Mouse (Mus musculus) adrenal gland, adult 2 months (tissue): ENCODE measurements around the gene Samhd1. TPM values are rescaled to one million over a fixed set of nuclear protein-coding genes. Genes with fewer than 3 reads are reported as not detected.
"Not testable (repeated sequence)": the region's sequence is repeated elsewhere in the genome, so short reads cannot be mapped to it uniquely, and the experiment has no call there.

Experiments used
- DNase-seq: peaks from one replicate; pipeline ENCODE4 v3.0.0; 2021
- long read RNA-seq: library from polyadenylated mRNA; stranded (forward); transcript quantifications from one replicate; pipeline ENCODE4 v2.0.0, GENCODE M21; 2021
- polyA plus RNA-seq: library from polyadenylated mRNA; depleted of rRNA; stranded (reverse); fragments of >200 nt; gene quantifications from 2 replicates; pipeline ENCODE4 v1.2.3, GENCODE M21; 2012; rRNA removed
- total RNA-seq, 2 experiments: library from RNA; stranded (reverse); gene quantifications; 2 replicates each; pipeline ENCODE4 v1.2.3; 2021

Gene Samhd1
- total RNA-seq: 10 to 100 TPM; 23.0 to 26.8 TPM
- 11.7 and 13.4 TPM in 2 replicates for polyA plus RNA-seq
- long read RNA-seq, partial matches to known transcripts: 2 of 11 reads
- long read RNA-seq, other reads (novel, unspliced or antisense): 1 of 11 reads

DNA sequence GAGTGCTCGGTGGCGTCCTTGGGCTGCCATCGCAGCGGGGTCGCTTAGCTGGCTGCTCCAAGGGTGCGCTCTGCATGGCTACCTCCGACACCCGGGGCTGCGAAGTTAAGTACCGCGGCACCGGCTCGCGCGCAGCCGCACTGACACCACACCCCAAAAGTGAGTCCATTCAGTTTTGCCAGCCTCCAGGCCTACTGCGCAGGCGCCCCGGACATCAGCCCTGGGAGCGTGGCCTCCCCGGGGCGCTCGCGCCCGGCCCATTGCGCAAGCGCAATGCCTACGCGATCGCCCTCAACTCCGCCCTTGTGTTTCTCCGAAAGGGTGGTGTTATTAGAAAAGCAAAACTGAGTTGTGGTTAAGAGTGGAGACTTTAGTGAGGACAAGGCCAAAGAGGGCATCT is at the start of gene Samhd1:
TSS of gene Samhd1 (minus strand) at position 252 of the 400 bp plus-strand sequence.
- peak; percentile 98 for DNase-seq

DNA sequence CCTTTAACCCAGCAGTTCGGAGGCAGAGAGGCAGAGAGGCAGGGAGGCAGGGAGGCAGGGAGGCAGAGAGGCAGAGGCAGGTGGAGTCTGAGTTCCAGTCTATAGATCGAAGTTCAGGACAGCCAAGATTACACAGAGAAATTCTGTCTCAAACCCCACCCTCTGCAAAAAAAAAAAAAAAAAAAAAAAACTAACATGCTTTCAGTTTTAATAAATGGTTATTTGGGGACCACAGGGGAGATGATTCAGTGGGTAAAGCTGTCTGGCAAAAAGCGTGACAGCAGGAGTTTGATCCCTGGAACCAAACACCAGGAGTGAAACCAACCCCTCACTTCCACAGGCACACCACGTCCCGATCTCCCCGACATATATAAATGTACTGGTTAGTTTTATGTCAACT is 43.1 kb upstream of the Samhd1 start:
- DNase-seq: no peak

DNA sequence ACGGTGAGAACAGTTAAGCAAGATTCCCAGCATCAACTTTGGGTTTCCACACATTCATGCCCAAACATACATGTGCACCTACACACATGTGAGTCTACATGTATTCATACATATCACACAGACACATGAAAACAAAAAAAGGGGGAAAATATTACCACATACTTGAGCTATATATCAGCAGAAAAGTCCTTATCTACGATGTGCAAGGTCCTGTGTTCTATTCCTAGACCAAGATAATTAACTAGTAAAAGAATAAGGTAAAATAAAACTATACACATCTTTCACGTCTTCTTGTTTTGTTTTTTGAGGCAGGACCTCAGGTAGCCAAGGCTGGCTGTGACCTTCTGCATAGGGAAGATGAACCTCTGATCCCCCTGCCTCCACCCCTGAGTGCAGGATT is 41.2 kb upstream of the Samhd1 start:
- DNase-seq: no peak

DNA sequence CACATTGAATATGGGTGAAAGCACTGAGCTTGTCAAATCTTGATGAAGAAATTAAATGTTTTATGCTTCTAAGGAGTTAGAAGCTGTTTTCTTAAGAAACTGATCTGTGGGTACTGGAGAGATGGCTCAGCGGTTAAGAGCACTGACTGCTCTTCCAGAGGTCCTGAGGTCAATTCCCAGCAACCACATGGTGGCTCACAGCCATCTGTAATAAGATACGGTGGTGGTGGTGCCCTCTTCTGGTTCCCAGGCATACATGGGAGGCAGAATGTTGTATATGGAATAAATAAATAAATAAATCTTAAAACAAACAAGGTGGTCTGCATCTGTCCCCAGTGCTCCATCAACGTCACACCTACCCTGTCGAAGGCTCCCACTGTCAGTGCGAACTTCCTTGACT is 39.4 kb upstream of the Samhd1 start:
- DNase-seq: no peak

DNA sequence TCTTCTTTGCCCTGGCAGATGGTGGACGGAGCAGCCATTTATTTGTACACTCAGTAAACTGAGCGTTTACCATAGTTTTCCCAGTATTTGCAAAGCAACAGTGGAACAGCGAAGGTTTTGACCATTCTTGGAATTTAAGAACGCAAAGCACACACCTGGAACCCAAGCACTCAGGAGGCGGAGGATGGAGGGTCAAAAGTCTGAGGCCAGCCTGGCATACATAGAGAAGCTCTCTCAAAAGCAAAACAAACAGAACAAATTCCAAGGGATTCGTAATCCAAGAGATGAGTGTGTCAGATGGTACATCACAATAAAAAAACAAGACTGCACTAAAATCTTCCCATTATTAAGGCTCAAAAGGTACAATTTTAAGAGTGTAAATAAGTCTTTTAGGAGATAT is 38.5 kb upstream of the Samhd1 start:
- DNase-seq: no peak

DNA sequence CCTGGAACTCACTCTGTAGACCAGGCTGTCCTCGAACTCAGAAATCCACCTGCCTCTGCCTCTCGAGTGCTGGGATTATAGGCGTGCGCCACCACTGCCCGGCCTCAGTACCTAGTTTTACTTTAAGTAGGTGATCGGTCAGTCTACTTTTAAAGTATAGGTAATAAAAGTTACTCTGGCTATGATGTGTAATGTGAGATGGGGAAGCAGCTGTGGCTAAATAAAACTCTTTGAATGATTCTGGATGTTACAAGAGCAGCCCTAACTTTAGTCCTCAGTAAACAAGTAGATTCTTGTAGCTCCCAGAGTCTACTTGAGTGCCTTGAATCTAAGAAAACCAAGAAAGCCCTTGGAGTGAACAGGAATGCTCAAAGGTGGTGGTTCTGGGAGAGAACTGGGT is 37.9 kb upstream of the Samhd1 start:
- DNase-seq: no peak

DNA sequence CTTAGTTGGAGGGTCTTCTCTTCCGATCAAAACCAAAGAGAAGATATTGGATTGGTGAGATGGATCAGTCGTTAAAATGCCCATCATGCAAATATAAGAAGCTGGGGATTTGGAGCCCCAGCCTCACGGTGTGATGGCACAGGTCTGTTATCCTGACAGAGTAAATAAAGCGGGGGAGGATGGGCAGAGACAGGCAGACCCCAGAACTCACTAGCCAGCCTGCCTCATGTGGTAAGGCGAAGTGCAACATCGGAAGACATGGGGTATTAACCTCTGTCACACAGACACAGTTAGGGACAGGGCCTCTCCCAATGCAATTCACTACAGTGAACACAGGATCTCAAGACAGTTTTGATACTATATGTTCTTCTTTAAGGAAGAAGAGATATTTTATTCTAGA is 35.6 kb upstream of the Samhd1 start:
- no peak for DNase-seq

DNA sequence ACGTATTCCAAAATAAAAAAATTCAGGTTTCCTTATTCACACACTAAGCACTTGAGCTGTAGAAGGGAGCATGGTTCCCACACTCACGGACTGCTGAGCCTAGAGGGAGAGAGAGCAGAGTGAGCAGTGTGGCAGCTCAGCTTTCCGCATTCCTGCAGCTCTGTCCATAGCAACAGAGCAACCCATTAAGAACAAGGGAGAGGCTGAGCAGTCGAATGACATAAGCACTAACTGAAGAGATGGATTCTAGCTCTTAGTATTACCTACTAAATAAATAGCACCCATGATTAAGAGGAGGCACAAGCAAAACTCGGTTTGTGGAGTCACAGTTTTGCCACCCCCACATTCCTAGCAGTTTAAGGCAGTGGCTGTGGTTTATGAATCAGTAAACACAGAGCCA is 35.1 kb upstream of the Samhd1 start:
- no peak for DNase-seq

DNA sequence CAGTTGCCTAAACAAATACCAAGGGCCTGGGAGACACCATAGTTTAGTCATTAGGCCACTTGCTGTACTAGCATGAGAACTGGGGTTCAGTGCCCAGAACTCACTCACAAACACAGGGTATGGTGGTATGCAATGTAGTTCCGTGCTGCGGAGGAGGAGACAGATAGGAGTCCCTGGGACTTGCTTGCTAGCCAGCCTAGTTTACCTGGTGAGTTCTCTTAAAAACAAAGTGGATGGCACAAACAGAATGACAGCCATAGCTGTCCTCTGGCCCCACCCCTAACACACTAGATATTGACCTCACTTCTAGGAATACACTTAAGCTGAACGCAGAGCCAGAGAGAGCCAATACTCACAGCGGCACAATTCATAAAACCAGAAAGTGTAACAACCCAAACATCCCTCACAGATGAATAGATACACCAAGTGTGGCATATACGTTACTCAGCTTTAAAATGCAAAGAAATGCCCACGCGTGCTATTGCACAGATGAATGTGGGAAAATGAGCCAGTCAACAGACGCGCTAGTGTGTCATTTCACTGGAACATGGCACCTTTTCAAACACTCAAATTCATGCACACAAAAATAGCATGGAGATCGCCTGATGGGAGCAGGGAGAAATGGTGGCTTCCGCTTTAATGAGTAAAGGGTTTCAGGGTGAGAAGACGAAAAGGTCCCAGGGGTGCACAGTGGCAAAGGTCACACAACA is 31.5 kb upstream of the Samhd1 start:
- no peak for DNase-seq

DNA sequence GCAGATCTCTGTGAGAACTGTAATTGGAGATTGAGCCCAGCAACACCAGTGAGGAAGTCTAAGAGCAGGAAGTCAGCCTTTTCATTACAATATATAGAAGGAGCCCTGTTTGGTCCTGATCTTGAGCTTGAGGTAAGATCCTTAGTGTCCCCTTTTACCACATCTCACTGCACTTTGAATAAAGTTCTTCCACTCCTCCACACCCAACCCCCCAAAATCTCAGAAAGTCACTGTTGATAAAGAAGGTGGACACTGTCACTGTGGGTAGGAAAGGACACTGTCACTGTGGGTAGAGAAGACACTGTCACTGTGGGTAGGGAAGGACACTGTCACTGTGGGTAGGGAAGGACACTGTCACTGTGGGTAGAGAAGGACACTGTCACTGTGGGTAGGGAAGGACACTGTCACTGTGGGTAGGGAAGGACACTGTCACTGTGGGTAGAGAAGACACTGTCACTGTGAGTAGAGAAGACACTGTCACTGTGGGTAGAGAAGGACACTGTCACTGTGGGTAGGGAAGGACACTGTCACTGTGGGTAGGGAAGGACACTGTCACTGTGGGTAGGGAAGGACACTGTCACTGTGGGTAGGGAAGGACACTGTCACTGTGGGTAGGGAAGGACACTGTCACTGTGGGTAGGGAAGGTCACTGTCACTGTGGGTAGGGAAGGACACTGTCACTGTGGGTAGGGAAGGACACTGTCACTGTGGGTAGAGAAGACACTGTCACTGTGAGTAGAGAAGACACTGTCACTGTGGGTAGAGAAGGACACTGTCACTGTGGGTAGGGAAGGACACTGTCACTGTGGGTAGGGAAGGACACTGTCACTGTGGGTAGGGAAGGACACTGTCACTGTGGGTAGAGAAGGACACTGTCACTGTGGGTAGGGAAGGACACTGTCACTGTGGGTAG is 30.5 kb upstream of the Samhd1 start:
- DNase-seq: not testable (repeated sequence)

DNA sequence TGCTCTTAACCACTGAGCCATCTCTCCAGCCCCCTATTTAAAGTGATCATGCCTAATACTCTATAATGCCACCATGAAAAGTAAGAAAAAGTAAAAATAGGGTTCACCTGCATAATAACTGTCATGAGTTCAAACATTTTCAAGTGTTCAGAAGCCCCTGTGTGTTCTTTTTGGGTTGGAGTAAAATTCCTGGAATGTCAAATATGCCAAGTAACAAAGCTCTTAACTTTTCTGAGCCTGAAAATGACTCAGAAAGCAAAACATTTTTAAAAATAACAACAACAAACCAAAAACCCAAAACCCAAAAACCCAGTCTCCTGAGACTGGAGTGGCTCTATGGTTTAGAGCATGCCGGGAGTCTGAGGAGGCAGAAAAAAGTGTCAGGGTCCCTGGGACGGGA is 29.0 kb upstream of the Samhd1 start:
- DNase-seq: no peak

DNA sequence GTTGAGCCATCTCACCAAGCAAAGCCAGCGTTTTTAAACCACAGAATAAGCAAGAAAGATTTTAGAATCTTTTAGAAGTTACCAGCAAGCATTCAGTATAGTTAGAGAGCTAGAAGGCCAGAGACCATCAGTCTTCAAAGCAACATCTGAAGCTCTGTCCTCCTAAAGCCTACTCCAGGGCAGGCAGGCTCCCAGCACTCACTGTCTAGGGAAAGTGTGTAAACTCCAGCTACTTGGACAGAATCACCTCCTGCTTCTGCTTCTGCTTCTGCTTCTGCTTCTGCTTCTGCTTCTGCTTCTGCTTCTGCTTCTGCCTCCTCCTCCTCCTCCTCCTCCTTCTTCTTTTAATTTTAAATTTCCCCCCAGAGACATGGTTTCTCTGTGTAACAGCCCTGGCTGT is 21.0 kb upstream of the Samhd1 start:
- no peak for DNase-seq

DNA sequence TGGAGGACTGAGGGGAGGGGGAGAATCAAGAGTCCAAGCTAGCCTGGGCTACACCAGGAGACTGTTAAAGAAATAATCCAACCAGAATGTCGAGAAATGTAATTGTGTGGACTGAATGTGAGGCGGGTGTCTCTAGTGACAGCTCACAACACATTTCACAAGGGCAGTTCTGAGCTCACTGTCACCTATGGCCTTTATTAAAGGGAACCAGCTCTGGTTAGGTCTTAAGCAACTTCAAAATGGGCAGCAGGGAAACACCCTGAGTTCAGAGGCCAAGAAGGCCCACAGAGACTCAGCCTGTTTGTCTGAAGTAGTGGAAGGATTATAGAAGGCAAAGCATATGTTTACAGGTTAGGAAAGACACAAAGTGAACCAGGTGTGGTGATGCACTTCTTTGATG is 18.2 kb upstream of the Samhd1 start:
- DNase-seq: no peak

DNA sequence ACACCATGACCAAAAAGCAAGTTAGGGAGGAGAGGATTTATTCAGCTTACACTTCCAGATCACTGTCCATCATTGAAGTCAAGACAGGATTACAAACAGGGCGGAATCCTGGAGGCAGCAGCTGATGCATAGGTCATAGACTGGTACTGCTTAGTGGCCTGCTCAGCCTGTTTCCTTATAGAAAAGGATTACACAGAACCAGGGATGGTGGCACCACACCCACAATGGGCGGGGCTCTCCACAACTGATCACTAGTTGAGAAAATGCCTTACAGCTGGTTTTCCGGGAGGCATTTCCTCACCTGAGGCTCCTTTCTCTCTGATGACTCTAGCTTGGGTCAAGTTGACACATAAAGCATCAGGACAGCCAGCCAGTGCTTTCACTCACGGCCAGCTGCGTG is 13.4 kb upstream of the Samhd1 start:
- no peak for DNase-seq

DNA sequence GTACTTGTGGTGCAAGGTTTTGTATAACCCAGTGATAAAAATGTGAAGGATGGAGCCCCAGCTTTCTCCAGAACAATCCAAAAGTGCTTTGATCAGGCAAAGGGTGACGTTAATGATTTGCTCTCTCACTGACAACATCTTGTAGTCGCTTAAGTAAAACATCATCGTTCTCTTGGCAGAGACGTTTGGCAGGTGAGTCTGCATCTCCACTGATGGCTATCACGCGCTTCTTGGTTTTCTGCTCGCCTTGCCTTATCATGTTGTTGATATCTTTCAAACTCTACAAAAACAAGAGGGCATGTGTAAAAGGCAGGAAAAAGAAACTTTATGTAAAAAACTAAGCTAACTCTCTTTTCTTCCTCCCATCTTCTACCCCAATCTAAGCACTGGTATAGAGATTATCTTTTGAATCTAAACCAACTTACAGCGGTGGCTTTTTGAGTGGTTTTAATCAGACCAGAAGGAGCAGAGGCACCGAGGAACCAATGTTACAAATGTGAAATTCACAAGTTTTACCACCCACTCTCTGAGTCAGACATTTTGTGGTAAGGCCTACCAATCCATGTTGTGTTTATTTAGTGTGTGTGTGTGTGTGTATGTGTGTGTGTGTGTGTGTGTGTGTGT is 12.4 kb upstream of the Samhd1 start:
- DNase-seq: no peak

DNA sequence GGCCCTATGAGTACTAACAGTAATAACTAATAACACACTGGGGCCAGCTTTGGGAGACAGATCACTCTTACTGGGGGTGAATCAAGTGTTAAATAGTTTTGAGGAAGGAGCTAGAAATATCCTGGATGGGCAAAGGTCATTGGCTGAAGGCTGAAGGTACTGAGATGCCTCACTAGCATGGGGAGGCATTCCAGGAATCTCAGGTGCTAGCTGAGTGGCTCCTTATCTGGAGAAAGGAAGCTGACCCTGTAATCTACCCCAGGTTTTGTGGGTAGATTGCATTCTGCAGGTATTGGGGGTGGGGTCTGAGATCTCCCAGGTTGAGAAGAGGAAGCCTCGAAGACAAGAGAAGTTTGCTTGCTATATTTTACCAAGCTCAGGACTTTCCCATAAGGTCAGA is 10.1 kb upstream of the Samhd1 start:
- no peak for DNase-seq

DNA sequence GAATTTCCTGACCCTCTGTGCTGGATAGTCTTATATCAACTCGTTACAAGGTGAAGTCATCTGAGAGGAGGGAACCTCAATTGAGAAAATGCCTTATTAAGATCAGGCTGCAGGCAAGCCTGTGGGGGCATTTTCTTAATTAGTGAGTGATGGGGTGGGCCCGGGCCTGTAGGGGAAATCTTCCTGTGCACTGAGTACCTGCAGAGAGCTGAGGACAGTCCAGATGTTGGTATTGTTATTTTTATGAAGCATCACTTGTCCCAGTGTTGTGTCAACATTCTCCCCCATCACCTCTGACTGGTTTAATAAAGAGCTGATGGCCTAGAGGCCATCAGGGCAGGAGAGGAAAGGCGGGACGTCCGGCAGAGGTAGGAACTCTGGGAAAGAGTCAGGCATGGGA is 9.1 kb upstream of the Samhd1 start:
- no peak for DNase-seq

DNA sequence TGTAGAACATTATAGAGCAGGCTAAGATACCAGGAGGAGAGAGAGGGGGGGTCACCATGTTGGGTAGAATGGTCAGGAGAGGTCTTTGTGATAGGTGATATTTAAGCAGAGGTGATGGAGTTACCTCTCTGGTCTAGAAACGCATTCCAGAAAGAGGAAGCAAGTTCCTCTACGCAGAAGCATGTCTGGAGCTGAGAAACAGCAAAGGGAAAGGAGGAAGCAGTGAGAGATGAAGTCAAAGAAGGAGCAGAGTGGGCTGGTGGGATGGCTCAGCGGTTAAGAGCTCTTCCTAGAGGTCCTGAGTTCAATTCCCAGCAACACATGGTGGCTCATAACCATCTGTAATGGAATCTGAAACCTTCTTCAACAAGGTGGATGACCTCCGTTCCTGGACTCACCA is 6.9 kb upstream of the Samhd1 start:
- DNase-seq: no peak

DNA sequence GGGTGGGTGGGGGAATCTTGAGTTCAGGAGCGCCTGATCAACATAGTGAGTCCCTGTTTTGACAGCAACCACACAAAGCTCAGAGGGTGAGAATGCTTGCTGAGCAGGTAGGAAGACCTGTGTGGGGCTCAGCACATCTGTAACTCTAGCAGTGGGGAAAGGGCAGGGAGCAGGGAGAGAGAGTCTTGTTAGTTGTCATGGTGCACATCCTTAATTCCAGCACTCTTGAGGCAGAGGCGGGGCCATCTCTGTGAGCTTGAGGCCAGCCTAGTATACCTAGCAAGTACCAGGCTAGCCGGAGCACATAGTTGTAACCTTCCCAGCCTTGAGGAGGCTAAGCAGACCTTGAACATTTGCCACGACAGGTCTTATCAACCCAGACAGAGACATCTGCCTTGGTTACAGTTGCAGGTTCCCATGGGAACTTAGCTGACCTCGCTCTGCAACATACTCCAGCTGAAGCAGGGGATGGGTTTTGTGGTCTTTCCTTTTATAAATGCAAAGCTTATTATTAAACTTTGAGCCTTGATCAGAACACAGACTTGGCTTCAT is 4.3 kb upstream of the Samhd1 start:
- no peak for DNase-seq

DNA sequence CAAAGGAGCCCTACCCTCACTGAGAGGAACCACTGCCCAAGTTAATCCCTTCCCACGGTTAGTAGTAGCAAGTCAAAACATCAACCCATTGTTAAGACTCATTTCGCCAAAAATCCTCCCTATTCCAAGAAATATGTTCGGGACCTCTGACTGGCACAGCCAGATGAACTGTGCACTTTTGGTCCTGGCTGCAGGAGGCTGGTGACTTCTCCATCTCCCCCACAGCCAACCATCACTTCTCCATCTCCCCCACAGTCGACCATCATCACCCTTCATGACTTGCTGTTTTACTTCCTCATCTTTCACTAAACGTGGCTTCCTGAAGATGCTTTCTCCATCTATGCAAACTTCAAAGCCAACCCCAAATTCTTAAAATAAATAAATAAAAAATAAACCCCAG is 3.7 kb upstream of the Samhd1 start:
- no peak for DNase-seq

DNA sequence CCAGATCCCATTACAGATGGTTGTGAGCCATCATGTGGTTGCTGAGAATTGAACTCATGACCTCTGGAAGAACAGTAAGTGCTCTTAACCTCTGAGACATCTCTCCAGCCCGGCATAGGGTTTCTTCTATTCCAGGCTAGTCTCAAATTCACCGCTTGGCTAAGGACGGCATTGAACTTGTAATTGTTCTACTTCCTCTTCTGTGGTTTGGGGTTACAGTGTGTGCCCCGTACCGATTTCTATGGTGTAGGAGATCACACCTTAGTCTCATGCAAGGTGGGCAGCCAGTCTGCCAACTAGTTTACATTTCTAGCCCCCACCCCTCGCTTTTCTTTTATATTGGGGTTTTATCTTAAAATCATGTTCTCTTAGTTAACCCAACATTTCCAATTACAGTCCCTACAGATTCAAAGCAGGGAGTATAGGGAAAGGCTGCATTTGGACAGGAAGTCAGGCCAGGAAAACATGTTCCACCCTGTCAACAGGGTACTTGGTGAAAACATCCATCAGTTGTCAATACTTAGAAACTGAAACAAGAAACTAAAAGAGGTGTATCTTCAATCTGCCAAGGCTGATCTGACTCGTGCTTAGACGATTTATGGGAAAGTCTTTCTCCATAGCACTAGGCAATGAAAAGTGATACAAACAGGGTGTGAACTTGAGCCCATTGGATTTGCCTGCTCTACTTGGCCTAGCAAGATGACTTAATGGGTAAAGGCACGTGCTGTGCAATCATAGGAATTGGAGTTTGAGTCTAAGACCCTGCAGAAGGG is 3.1 kb upstream of the Samhd1 start:
- DNase-seq: no peak

DNA sequence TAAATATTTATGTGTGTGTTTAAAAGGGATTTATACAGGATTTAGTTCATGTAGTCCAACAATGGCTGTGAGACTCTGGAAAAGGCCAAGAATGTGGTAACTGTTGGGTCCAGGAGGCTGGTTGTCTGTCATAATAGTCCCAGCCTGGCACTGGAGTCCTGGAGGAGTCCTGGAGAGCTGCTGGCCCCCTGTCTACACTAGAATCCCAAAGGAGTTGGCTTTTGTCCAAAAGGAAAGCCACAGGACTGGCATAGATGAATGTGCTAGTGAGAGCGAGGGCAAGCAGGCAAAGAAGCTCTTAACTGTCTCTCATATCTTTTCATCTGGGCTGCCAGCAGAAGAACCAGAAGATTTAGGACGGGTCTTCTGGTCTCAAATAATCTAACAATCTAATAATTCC is 1.6 kb upstream of the Samhd1 start:
- peak; percentile 24 for DNase-seq
